Comparison of ENCODE assay signal across 18 mouse cellular contexts in the genomic region with DNA sequence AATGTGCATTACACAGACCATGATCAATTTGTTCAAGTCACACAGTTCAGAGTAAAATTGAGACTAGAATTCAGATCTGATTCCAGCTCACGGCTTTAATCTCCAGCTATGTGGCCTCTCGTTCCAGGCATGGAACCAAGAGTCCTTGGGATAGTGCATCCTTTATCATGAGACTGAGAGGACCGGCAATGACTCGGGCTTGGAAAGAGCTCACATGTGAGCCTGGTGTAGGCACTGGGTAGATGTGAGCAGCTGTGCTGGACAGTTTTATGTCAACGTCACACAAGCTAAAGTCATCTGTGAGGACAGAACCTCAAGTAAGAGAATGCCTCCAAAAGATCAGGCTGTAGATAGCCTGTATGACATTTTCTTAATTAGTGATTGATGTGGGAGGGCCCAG.
A peak's percentile ranks its signal among the peaks of the same experiment; 100 is the strongest.
DNase-seq lines count a peak whose midpoint lies in the region; ATAC-seq lines count a peak whose summit lies in the region.
"Had no signal": no experiment of that assay in that cellular context is flagged by ENCODE, and none has a peak within 500 bp of the region (broad histone marks: within the 10 kb centered on the region; RNA-seq: fewer than 3 reads in every experiment).

No protein-coding gene starts in this region.

- WGBS in heart, embryonic 11.5 days (ENCODE audit: insufficient replicate concordance), result 88% methylated on average over 5 of the region's 5 CpGs
- 81% methylated on average over 5 of the region's 5 CpGs for WGBS in embryonic facial prominence, embryonic 10.5 days
- WGBS in limb, embryonic 10.5 days, result 75% methylated on average over 5 of the region's 5 CpGs

- H3K27me3 ChIP-seq in heart, embryonic 11.5 days (ENCODE audit: control insufficient read depth, insufficient read depth, low read length), result no peaks in the 10 kb centered on the region
- H3K27me3 ChIP-seq in embryonic facial prominence, embryonic 10.5 days (replicated peaks; ENCODE audit: low read depth, poor library complexity, severe bottlenecking), result no peaks in the 10 kb centered on the region
- no peaks in the 10 kb centered on the region for H3K27me3 ChIP-seq in limb, embryonic 10.5 days (ENCODE audit: low read depth, poor library complexity, severe bottlenecking)
- H3K27me3 ChIP-seq: embryonic facial prominence, embryonic 12.5 days; forebrain, embryonic 13.5 days; forebrain, embryonic 15.5 days had no signal

- no peak overlapping the region for H3K4me2 ChIP-seq in heart, embryonic 11.5 days
- H3K4me2 ChIP-seq: embryonic facial prominence, embryonic 12.5 days; forebrain, embryonic 13.5 days; forebrain, embryonic 15.5 days had no signal

- H3K4me3 ChIP-seq in heart, embryonic 11.5 days (ENCODE audit: low read depth, low read length), result no peak overlapping the region
- no peak overlapping the region for H3K4me3 ChIP-seq in embryonic facial prominence, embryonic 10.5 days
- H3K4me3 ChIP-seq in limb, embryonic 10.5 days, result no peak overlapping the region
- H3K4me3 ChIP-seq: embryonic facial prominence, embryonic 12.5 days; forebrain, embryonic 13.5 days; forebrain, embryonic 15.5 days had no signal

- H3K36me3 ChIP-seq in heart, embryonic 11.5 days (ENCODE audit: control insufficient read depth, insufficient read depth, low read length), result no peaks in the 10 kb centered on the region
- no peaks in the 10 kb centered on the region for H3K36me3 ChIP-seq in embryonic facial prominence, embryonic 10.5 days (replicated peaks)
- no peaks in the 10 kb centered on the region for H3K36me3 ChIP-seq in limb, embryonic 10.5 days
- H3K36me3 ChIP-seq: embryonic facial prominence, embryonic 12.5 days; forebrain, embryonic 15.5 days had no signal

- H3K27ac ChIP-seq in heart, embryonic 11.5 days (ENCODE audit: low read depth, low read length), result no peak overlapping the region
- H3K27ac ChIP-seq in embryonic facial prominence, embryonic 10.5 days (replicated peaks), result peak overlapping the region; percentile 55
- peak overlapping the region; percentile 64 for H3K27ac ChIP-seq in limb, embryonic 10.5 days
- H3K27ac ChIP-seq: embryonic facial prominence, embryonic 12.5 days; forebrain, embryonic 13.5 days; forebrain, embryonic 15.5 days had no signal

- no peak for ATAC-seq in heart, embryonic 11.5 days (replicated peaks; ENCODE audit: insufficient number of reproducible peaks, low FRiP score, low TSS enrichment)
- ATAC-seq in frontal cortex, adult (ENCODE audit: low TSS enrichment), result no peak
- ATAC-seq: forebrain, embryonic 13.5 days; forebrain, embryonic 15.5 days; forebrain, postnatal 0 days had no signal

- DNase-seq in heart, adult 18-20 months, result peak; percentile 30 to 48
- DNase-seq in embryonic facial prominence, embryonic 10.5 days (ENCODE audit: low spot score), result peak; percentile 7
- DNase-seq in limb, embryonic 10.5 days (ENCODE audit: low spot score), result peak; percentile 30
- DNase-seq: adrenal gland, adult 2 months; adrenal gland, postnatal 10 days; adrenal gland, postnatal 25 days; cerebellum, adult 11 months; cerebellum, adult 18-20 months; cerebellum, adult 8-10 months; cerebellum, adult 9-11 months; cerebellum, postnatal 14 days; cerebellum, postnatal 36 days; forebrain, postnatal 0 days had no signal

- no peaks in the 10 kb centered on the region for H3K9me3 ChIP-seq in heart, embryonic 11.5 days (replicated peaks; ENCODE audit: control insufficient read depth, low read length)
- H3K9me3 ChIP-seq in embryonic facial prominence, embryonic 10.5 days, result peaks cover 3% of the 10 kb centered on the region; the same call in 1 of the 2 replicates
- H3K9me3 ChIP-seq in limb, embryonic 10.5 days (replicated peaks), result no peaks in the 10 kb centered on the region
- H3K9me3 ChIP-seq: embryonic facial prominence, embryonic 12.5 days; forebrain, embryonic 13.5 days; forebrain, embryonic 15.5 days had no signal

- no peaks in the 10 kb centered on the region for H3K4me1 ChIP-seq in heart, embryonic 11.5 days (ENCODE audit: control insufficient read depth, insufficient read depth, low read length)
- H3K4me1 ChIP-seq in embryonic facial prominence, embryonic 10.5 days, result peaks cover 21% of the 10 kb centered on the region
- H3K4me1 ChIP-seq in limb, embryonic 10.5 days, result peaks cover 36% of the 10 kb centered on the region
- H3K4me1 ChIP-seq: forebrain, embryonic 13.5 days; forebrain, embryonic 15.5 days had no signal

- no peak overlapping the region for H3K9ac ChIP-seq in heart, embryonic 11.5 days (ENCODE audit: low read depth, low read length)
- H3K9ac ChIP-seq: embryonic facial prominence, embryonic 12.5 days; forebrain, embryonic 13.5 days; forebrain, embryonic 15.5 days; forebrain, postnatal 0 days had no signal
